Mouse (Mus musculus): ENCODE measurements around the gene Kctd19. TPM values are rescaled to one million over a fixed set of nuclear protein-coding genes. Genes with fewer than 3 reads are reported as not detected.

Gene Kctd19
- total and polyA plus RNA-seq, 3 experiments: 0.11 TPM; not detected in 2

DNA sequence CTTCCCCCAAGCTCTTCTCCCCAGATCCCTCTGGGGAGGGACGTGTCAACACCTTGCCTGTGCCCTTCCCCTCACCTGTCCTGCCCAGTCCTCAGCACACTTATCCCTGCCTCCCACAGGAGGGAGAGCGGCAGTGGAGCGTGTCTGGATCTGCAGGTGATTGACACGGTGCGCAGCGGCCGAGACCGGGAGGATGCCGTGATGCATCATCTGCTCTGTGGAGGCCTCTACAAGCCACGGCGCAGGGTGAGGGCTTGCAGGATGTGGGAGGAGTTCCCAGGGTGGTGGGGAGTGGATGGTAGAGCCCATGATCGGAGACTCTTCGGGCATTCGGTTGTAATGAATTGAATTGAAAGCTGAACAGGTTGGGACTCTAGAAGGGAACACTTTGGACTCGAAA lies 54.1 kb downstream of the Kctd19 start:
- no peak for DNase-seq

GRCm38 (mm10) chr8:105356681-105357080 lies 56.6 kb downstream of the Kctd19 start:
- DNase-seq: no peak

DNA sequence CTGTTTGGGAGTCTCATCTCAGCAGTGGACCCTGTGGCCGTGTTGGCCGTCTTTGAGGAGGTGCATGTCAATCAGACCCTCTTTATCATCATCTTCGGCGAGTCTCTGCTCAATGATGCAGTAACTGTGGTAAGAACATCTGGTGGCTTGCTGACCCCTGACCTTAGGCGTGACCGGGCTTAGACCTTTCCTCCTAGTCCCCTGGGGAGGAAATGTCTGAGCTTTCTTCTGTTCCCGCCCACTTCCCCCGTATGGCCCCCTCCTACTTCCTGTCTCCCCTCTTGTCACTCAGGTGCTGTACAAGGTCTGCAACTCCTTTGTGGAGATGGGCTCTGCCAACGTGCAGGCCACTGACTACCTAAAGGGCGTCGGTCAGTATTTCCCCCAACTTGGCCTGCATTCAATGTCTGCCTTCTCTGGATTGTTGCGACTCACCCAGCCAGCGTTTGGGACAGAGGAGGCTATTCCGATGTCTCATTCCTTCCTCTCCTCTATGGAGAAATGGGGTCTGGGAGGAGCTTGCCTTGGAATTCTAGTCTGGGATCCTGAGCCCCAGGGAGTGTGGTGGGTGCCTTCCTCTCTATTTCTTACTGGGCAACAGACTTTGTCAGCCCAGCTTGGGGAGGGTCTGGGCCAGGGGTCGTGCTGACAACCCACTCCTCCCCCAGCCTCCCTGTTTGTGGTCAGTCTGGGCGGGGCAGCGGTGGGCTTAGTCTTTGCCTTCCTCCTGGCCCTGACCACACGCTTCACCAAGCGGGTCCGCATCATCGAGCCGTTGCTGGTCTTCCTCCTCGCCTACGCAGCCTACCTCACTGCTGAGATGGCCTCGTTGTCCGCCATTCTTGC lies 57.9 kb downstream of the Kctd19 start:
- peak; percentile 32 for DNase-seq

DNA sequence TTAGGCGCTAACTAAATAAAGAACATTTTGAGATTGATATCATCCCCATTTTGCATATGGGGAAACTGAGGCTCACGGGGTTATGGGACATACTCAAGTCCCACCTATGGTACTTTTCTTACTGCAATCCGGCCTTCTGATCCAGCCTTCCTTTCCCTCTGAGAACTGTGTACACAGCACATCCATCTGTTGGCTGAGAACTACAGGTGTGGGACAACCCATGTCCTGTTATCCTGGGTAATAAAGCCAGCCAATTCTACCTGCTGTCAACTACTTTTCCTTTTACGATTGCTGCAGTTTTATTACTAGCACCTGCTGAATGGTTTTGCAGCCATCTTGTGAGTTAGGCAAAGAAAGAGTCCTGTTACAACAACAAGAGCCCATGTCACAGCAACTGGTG lies 58.8 kb downstream of the Kctd19 start:
- no peak for DNase-seq

GRCm38 (mm10) chr8:105353583-105354135 lies 59.6 kb downstream of the Kctd19 start:
- no peak for DNase-seq

GRCm38 (mm10) chr8:105350186-105350585 lies 63.1 kb downstream of the Kctd19 start:
- no peak for DNase-seq

DNA sequence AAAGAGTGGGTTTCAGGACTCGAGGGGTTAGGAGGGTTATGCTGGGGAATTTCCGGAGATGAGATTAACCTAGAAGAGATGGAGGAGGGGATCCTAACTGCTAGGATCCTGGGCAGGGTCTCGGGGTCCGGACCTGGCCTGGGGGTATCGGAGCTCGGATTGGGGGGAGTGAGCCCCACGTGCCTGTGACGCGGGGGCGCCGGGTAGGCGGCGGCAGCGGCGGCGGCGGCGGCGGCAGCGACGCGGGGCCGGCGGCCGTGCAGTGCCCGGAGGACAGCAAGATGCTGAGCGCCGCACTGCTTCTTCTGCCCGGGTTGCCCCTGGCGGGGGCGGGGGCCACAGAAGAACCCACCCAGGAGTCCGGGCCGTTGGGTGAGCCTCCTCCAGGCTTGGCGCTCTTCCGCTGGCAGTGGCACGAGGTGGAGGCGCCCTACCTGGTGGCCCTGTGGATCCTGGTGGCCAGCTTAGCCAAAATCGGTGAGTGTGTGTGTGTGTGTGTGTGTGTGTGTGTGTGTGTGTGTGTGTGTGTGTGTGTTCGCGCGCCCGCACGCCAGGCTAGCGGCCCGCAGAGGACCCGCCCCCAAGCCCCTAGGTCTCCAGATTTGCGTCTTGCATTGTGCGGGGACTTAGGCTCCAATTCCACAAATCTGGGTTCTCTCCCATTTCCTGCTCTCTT lies 64.1 kb downstream of the Kctd19 start:
- peak; percentile 45 for DNase-seq

GRCm38 (mm10) chr8:105348450-105349095 lies 64.7 kb downstream of the Kctd19 start, which contains the start of gene Slc9a5:
Gene Slc9a5, plus strand, starts transcription at chr8:105348843.
- DNase-seq: peak; percentile 66

GRCm38 (mm10) chr8:105347428-105348221 lies 65.7 kb downstream of the Kctd19 start, which contains the start of gene Fhod1:
Gene Fhod1, minus strand, starts transcription at chr8:105347953.
- DNase-seq: peak; percentile 98

GRCm38 (mm10) chr8:105346611-105347427 lies 66.5 kb downstream of the Kctd19 start:
- peak; percentile 70 for DNase-seq

DNA sequence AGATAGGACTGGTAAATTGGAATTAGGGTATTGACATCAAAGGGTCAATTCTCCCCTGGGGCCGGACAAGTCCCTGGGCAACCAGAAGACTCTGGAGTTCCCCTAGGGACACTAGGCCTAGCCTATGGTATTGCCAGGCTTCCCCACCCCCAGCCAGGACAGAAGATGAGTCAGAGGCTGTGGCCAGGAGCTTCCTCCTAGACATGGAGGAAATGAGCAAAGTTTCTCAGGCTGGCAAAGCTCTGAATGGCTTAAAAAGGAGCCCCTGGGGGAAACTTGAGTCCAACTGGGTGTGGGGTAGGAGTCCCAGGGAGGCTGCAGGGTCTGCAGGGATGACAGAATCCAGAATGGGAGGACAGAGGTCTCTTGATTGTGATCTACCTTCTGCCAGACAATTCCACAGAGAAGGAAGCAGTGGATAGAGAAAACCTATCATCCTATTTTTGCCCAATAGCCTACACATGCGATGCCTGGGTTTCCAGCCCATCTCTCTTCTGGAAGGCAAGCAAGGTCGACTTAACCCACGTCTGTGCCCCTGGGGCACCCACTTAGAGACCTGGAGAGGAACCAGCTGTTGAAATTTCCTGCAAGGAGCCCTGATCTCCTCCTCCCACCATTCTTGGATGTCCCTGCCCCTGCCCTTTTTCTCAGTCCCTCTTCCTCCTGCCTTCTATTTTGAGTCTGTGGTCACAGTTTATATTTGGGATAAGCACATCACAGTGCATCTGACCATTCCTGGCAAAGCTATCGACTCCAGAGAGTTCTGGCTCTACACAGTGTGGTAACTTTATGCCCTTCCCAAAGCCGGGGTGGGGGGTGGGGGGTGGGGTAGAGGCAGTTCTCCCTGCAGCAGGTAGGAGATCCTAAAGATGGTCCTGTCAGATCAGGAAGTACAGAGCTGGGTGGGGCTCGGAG lies 68.0 kb downstream of the Kctd19 start:
- DNase-seq: peak; percentile 78

GRCm38 (mm10) chr8:105343791-105344574 lies 69.3 kb downstream of the Kctd19 start:
- no peak for DNase-seq

GRCm38 (mm10) chr8:105342768-105343167 lies 70.5 kb downstream of the Kctd19 start:
- no peak for DNase-seq

- DNase-seq: no peak
Observed at GRCm38 (mm10) chr8:105341399-105341798, 71.9 kb downstream of the Kctd19 start.

DNA sequence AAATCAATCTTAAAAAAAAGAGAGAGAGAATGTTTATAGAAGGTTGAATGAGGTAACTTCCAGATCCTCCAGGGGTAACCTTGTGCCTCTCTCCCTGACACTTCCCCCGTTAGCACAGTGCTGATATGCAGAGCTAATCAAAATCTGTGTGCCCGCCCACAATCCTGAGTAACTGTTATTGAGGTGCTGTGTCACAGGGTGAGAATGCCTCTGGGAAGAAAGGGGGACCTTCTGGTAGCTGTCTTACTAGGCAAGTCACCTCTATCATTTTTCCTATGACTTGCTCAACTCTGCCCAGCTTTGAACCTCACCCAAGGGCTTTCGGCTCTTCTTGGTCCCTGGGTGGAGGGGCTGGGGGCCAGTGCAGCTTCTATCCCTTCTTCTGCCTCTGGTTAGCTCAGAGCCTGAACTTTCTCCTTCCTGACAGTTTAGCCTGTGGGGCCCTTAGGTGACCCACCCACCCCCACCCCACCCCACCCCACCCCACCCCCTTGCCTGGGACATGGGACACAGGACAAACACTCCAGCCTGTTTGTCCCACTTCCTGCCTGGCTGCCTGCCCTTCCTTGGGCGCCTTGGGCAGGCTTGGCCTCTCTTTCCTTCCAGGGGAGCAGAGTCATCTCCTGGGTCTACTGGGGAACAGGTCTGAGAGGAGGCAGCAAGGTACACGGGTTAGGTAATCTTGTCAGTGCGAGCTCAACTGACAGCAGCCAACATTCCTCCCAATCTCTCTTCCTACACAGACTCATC lies 73.2 kb downstream of the Kctd19 start:
- DNase-seq: peak; percentile 44

GRCm38 (mm10) chr8:105338992-105339391 lies 74.3 kb downstream of the Kctd19 start:
- no peak for DNase-seq

DNA sequence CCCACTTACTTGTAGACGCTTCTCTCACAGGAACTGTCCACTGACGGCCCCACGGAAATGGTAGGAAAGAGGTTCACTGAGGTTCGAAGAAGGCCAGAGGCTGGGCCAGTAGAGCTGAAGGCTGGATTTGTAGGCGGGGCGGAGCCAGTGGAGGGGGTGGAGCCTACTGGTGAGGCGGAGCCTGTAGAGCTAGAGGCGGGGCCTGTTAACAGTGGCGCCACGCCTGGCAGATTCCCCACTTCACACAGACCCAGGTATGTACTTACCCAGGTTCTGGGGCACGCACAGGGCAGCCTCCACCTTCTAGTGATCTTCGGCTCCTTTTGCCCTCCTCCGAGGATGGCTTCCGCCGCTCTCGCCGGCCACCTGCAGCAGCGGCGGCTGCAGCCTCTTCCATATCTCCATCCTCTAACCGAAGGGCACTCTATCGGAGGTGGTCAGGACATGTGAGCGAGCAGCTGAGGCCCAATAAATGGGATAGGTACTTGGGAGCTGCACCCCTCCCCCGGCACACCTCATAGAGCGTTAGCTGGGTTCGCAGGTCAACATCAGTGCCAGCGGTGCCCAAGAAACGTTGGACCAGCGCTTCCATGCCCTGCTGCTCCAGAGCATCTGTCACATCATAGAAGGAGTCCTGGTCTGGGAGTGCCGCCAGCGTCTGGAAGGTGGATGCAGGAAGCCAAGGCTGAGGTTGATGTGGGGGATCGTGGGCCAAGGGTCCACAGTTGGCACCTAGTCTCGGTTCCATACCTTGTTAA lies 76.8 kb downstream of the Kctd19 start:
- no peak for DNase-seq
